ENCODE assay signal across 31 mouse cellular contexts in the genomic region with DNA sequence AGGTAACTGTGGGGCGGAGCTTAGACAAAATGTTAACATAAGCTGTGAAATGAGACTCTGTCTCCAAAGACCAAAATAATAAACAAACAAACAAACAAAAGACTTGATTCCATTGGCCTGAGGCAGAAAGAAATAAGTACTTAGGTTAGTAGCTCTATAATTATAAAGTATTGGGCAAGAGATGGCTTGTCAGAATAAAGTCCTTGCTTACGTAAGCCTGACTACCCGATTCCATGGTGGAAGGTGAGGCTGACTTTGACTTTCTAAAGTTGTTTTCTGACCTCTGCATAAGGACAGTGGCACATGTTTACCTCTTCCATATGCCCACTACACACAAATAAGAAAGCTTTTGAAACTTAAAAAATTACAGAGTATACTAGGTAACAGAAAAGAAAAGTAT.
"Had no signal": no experiment of that assay in that cellular context is flagged by ENCODE, and none has a peak within 500 bp of the region (broad histone marks: within the 10 kb centered on the region; RNA-seq: fewer than 3 reads in every experiment).

No protein-coding gene starts in this region.

- H3K27ac ChIP-seq: limb, embryonic 10.5 days; limb, embryonic 12.5 days; limb, embryonic 13.5 days; limb, embryonic 15.5 days; liver, embryonic 12.5 days; liver, embryonic 13.5 days; liver, embryonic 14.5 days; liver, embryonic 15.5 days; lung, embryonic 15.5 days; macrophage; midbrain, embryonic 12.5 days; midbrain, embryonic 13.5 days; midbrain, embryonic 15.5 days; neural tube, embryonic 12.5 days had no signal

- DNase-seq: left cerebral cortex, postnatal 4 days; liver, embryonic 13.5 days; liver, postnatal 0 days; lung, adult 18-20 months; lung, adult 2 months; lung, embryonic 14.5 days; lung, postnatal 10 days; lung, postnatal 14 days; lung, postnatal 36 days; lung, postnatal 4 days; midbrain, embryonic 14.5 days had no signal

- H3K9ac ChIP-seq: limb, embryonic 12.5 days; limb, embryonic 13.5 days; limb, embryonic 15.5 days; liver, embryonic 12.5 days; liver, embryonic 13.5 days; liver, embryonic 14.5 days; liver, embryonic 15.5 days; liver, postnatal 0 days; lung, embryonic 14.5 days; lung, embryonic 15.5 days; midbrain, embryonic 12.5 days; midbrain, embryonic 13.5 days; midbrain, embryonic 15.5 days; neural tube, embryonic 12.5 days had no signal

- H3K4me1 ChIP-seq: limb, embryonic 10.5 days; limb, embryonic 12.5 days; limb, embryonic 13.5 days; limb, embryonic 15.5 days; liver, embryonic 12.5 days; liver, embryonic 13.5 days; liver, embryonic 15.5 days; lung, embryonic 15.5 days; megakaryocyte, embryonic 14.5 days; midbrain, embryonic 12.5 days; midbrain, embryonic 13.5 days; midbrain, embryonic 15.5 days; neural tube, embryonic 12.5 days had no signal

- H3K4me3 ChIP-seq: limb, embryonic 10.5 days; limb, embryonic 12.5 days; limb, embryonic 13.5 days; limb, embryonic 15.5 days; liver, embryonic 12.5 days; liver, embryonic 13.5 days; liver, embryonic 15.5 days; lung, embryonic 15.5 days; megakaryocyte, embryonic 14.5 days; midbrain, embryonic 10.5 days; midbrain, embryonic 12.5 days; midbrain, embryonic 13.5 days; midbrain, embryonic 15.5 days; myocyte; neural tube, embryonic 12.5 days had no signal

- H3K27me3 ChIP-seq: limb, embryonic 12.5 days; limb, embryonic 13.5 days; limb, embryonic 15.5 days; liver, embryonic 12.5 days; liver, embryonic 13.5 days; liver, embryonic 15.5 days; lung, embryonic 15.5 days; megakaryocyte, embryonic 14.5 days; midbrain, embryonic 12.5 days; midbrain, embryonic 13.5 days; midbrain, embryonic 15.5 days; neural tube, embryonic 12.5 days had no signal

- ATAC-seq: liver, embryonic 12.5 days; liver, postnatal 0 days; lung, postnatal 0 days; midbrain, embryonic 13.5 days; midbrain, embryonic 15.5 days; midbrain, embryonic 16.5 days had no signal

- H3K4me2 ChIP-seq: limb, embryonic 12.5 days; limb, embryonic 13.5 days; limb, embryonic 15.5 days; liver, embryonic 11.5 days; liver, embryonic 12.5 days; liver, embryonic 13.5 days; liver, embryonic 15.5 days; lung, embryonic 14.5 days; lung, embryonic 15.5 days; midbrain, embryonic 11.5 days; midbrain, embryonic 12.5 days; midbrain, embryonic 13.5 days; midbrain, embryonic 15.5 days; neural tube, embryonic 12.5 days had no signal

- H3K36me3 ChIP-seq: limb, embryonic 10.5 days; limb, embryonic 12.5 days; limb, embryonic 13.5 days; limb, embryonic 15.5 days; liver, embryonic 12.5 days; liver, embryonic 13.5 days; liver, embryonic 15.5 days; lung, embryonic 15.5 days; midbrain, embryonic 10.5 days; midbrain, embryonic 12.5 days; midbrain, embryonic 13.5 days; midbrain, embryonic 15.5 days; neural tube, embryonic 12.5 days had no signal

- H3K9me3 ChIP-seq: limb, embryonic 10.5 days; limb, embryonic 15.5 days; liver, embryonic 12.5 days; liver, embryonic 13.5 days; liver, embryonic 15.5 days; lung, embryonic 15.5 days; midbrain, embryonic 13.5 days; midbrain, embryonic 15.5 days; neural tube, embryonic 12.5 days had no signal
